Mouse (Mus musculus): ENCODE data around the gene Ghrhr. TPM values are rescaled to one million over a fixed set of nuclear protein-coding genes. Genes with fewer than 3 reads are reported as not detected.
A peak's percentile ranks its signal among the peaks of the same experiment; 100 is the strongest.

Ghrhr gene
- polyA plus RNA-seq, 1 experiment from 2014 or later: not detected

- peaks cover 47% of the 10 kb centered on the region for H3K27me3 ChIP-seq (ENCODE audit: insufficient read depth, poor library complexity, severe bottlenecking)
- 82% methylated on average over 10 of the region's 10 CpGs for WGBS
- H3K4me3 ChIP-seq: no peak overlapping the region
- H3K36me3 ChIP-seq: no peaks in the 10 kb centered on the region
- peak overlapping the region; percentile 36; the same call in 1 of the 2 replicates for H3K27ac ChIP-seq
- H3K9me3 ChIP-seq: no peaks in the 10 kb centered on the region
- H3K4me1 ChIP-seq: peaks cover 41% of the 10 kb centered on the region
- no peak for DNase-seq (ENCODE audit: low spot score)
These were observed 32.6 kb upstream of the Ghrhr start for GRCm38 (mm10) chr6:55343446-55343845.

GRCm38 (mm10) chr6:55344291-55345016 lies 31.6 kb upstream of the Ghrhr start:
- no peak overlapping the region; the same call in 1 of the 2 replicates for H3K27ac ChIP-seq
- H3K27me3 ChIP-seq (ENCODE audit: insufficient read depth, poor library complexity, severe bottlenecking): peaks cover 45% of the 10 kb centered on the region
- DNase-seq (ENCODE audit: low spot score): peak; percentile 45
- no peaks in the 10 kb centered on the region for H3K36me3 ChIP-seq
- H3K4me3 ChIP-seq: no peak overlapping the region
- WGBS: 57% methylated on average over 9 of the region's 9 CpGs
- H3K9me3 ChIP-seq: no peaks in the 10 kb centered on the region
- H3K4me1 ChIP-seq: peaks cover 31% of the 10 kb centered on the region

- Histone ChIP-seq H3K27ac (no peak overlapping the region), H3K27me3 (ENCODE audit: insufficient read depth, poor library complexity, severe bottlenecking) (peaks cover 37% of the 10 kb centered on the region), H3K4me1 (peaks cover 22% of the 10 kb centered on the region), H3K36me3 (no peaks in the 10 kb centered on the region), H3K9me3 (0 out of 2 replicates have a peak, but pooled peaks cover 2% of the 10 kb centered on the region), H3K4me3 (no peak overlapping the region)
- DNase-seq (ENCODE audit: low spot score): peak; percentile 66
- WGBS: 89% methylated on average over 10 of the region's 10 CpGs
These were observed 30.8 kb upstream of the Ghrhr start for GRCm38 (mm10) chr6:55345264-55345663.

- WGBS: 81% methylated on average over 7 of the region's 7 CpGs
- DNase-seq (ENCODE audit: low spot score): peak; percentile 70
These were observed 29.6 kb upstream of the Ghrhr start for GRCm38 (mm10) chr6:55346491-55346890.

GRCm38 (mm10) chr6:55347711-55348571 lies 28.2 kb upstream of the Ghrhr start:
- DNase-seq (ENCODE audit: low spot score): peak; percentile 50
- peaks cover 27% of the 10 kb centered on the region for H3K27me3 ChIP-seq (ENCODE audit: insufficient read depth, poor library complexity, severe bottlenecking)

More at GRCm38 (mm10) chr6:55346491-55346890, 29.6 kb upstream of the Ghrhr start:
- Histone ChIP-seq H3K4me3 (no peak overlapping the region), H3K27ac (no peak overlapping the region), H3K4me1 (peaks cover 10% of the 10 kb centered on the region), H3K9me3 (0 out of 2 replicates have a peak, but pooled peaks cover 4% of the 10 kb centered on the region), H3K36me3 (no peaks in the 10 kb centered on the region), H3K27me3 (ENCODE audit: insufficient read depth, poor library complexity, severe bottlenecking) (peaks cover 34% of the 10 kb centered on the region)

GRCm38 (mm10) chr6:55349231-55349630 lies 26.9 kb upstream of the Ghrhr start:
- DNase-seq (ENCODE audit: low spot score): peak; percentile 20
- H3K4me1 ChIP-seq: no peaks in the 10 kb centered on the region
- no peak overlapping the region for H3K4me3 ChIP-seq
- no peaks in the 10 kb centered on the region for H3K36me3 ChIP-seq
- peaks cover 28% of the 10 kb centered on the region for H3K27me3 ChIP-seq (ENCODE audit: insufficient read depth, poor library complexity, severe bottlenecking)
- 77% methylated on average over 4 of the region's 4 CpGs for WGBS
- 0 out of 2 replicates have a peak, but pooled peaks cover 4% of the 10 kb centered on the region for H3K9me3 ChIP-seq
- no peak overlapping the region for H3K27ac ChIP-seq

More at GRCm38 (mm10) chr6:55347711-55348571, 28.2 kb upstream of the Ghrhr start:
- 83% methylated on average over 5 of the region's 5 CpGs for WGBS
- Histone ChIP-seq H3K36me3 (no peaks in the 10 kb centered on the region), H3K27ac (no peak overlapping the region), H3K9me3 (0 out of 2 replicates have a peak, but pooled peaks cover 4% of the 10 kb centered on the region), H3K4me3 (no peak overlapping the region), H3K4me1 (no peaks in the 10 kb centered on the region)

DNA sequence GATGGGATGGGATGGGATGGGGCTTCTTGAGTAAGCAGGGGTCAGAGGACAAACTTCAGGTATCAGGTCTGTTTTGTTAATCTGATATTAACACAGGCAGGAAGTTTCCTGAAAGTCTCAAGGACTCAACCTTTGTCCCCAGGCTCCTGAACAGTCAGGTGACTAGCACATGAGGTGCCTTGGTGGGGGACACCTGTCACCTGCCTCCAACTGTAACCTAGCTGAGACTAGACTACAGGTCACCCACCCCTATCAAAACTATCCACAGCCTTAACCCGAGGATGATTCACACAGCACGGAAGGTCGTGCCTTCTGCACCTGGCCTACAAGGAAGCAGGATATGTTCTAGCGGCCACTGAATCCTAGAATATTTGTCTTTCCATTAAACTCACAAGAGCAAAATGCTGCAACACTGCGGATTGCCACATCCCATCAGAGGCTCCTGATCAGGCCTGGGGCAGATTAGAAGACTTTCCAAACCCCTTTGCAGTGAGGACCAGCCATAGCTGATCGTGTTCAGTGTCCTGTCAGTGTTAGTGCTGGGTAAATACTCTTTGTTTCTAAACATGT lies 25.6 kb upstream of the Ghrhr start:
- WGBS: 89% methylated on average over 6 of the region's 6 CpGs
- 0 out of 2 replicates have a peak, but pooled peaks cover 4% of the 10 kb centered on the region for H3K9me3 ChIP-seq
- peaks cover 40% of the 10 kb centered on the region for H3K27me3 ChIP-seq (ENCODE audit: insufficient read depth, poor library complexity, severe bottlenecking)
- no peak overlapping the region for H3K27ac ChIP-seq
- no peak for DNase-seq (ENCODE audit: low spot score)
- H3K4me1 ChIP-seq: no peaks in the 10 kb centered on the region; the same call in 1 of the 2 replicates
- H3K4me3 ChIP-seq: no peak overlapping the region
- no peaks in the 10 kb centered on the region for H3K36me3 ChIP-seq

GRCm38 (mm10) chr6:55351712-55352111 lies 24.4 kb upstream of the Ghrhr start:
- H3K4me1 ChIP-seq: peaks cover 7% of the 10 kb centered on the region
- 0 out of 2 replicates have a peak, but pooled peaks cover 4% of the 10 kb centered on the region for H3K9me3 ChIP-seq
- peaks cover 32% of the 10 kb centered on the region for H3K27me3 ChIP-seq (ENCODE audit: insufficient read depth, poor library complexity, severe bottlenecking)
- 71% methylated on average over 7 of the region's 7 CpGs for WGBS
- H3K36me3 ChIP-seq: no peaks in the 10 kb centered on the region
- no peak overlapping the region for H3K4me3 ChIP-seq
- no peak overlapping the region for H3K27ac ChIP-seq
- DNase-seq (ENCODE audit: low spot score): peak; percentile 38

- no peaks in the 10 kb centered on the region for H3K36me3 ChIP-seq
- H3K27me3 ChIP-seq (ENCODE audit: insufficient read depth, poor library complexity, severe bottlenecking): peaks cover 34% of the 10 kb centered on the region
- no peak overlapping the region for H3K4me3 ChIP-seq
- peak; percentile 58 for DNase-seq (ENCODE audit: low spot score)
- 0 out of 2 replicates have a peak, but pooled peaks cover 4% of the 10 kb centered on the region for H3K9me3 ChIP-seq
- peaks cover 12% of the 10 kb centered on the region for H3K4me1 ChIP-seq
- whole genome bisulfite sequencing: 76% methylated on average over 12 of the region's 12 CpGs
- H3K27ac ChIP-seq: no peak overlapping the region
These were observed 22.2 kb upstream of the Ghrhr start for GRCm38 (mm10) chr6:55353711-55354445.

- no peak overlapping the region for H3K4me3 ChIP-seq
- no peaks in the 10 kb centered on the region for H3K36me3 ChIP-seq
- WGBS: 56% methylated on average over 4 of the region's 4 CpGs
- H3K27ac ChIP-seq: no peak overlapping the region
- peaks cover 12% of the 10 kb centered on the region for H3K4me1 ChIP-seq
- H3K27me3 ChIP-seq (ENCODE audit: insufficient read depth, poor library complexity, severe bottlenecking): peaks cover 30% of the 10 kb centered on the region
- H3K9me3 ChIP-seq: 0 out of 2 replicates have a peak, but pooled peaks cover 4% of the 10 kb centered on the region
- peak; percentile 60 for DNase-seq (ENCODE audit: low spot score)
These were observed 21.5 kb upstream of the Ghrhr start for GRCm38 (mm10) chr6:55354456-55355117.

GRCm38 (mm10) chr6:55355575-55355974 lies 20.5 kb upstream of the Ghrhr start:
- H3K36me3 ChIP-seq: no peaks in the 10 kb centered on the region
- peak; percentile 52 for DNase-seq (ENCODE audit: low spot score)
- WGBS: 76% methylated on average over 7 of the region's 7 CpGs

More at GRCm38 (mm10) chr6:55355575-55355974, 20.5 kb upstream of the Ghrhr start:
- no peak overlapping the region for H3K4me3 ChIP-seq
- H3K27ac ChIP-seq: no peak overlapping the region
- peaks cover 12% of the 10 kb centered on the region for H3K4me1 ChIP-seq
- no peaks in the 10 kb centered on the region for H3K9me3 ChIP-seq
- peaks cover 30% of the 10 kb centered on the region for H3K27me3 ChIP-seq (ENCODE audit: insufficient read depth, poor library complexity, severe bottlenecking)
